Mouse (Mus musculus): Measurements from ENCODE around the gene Pid1.

DNA sequence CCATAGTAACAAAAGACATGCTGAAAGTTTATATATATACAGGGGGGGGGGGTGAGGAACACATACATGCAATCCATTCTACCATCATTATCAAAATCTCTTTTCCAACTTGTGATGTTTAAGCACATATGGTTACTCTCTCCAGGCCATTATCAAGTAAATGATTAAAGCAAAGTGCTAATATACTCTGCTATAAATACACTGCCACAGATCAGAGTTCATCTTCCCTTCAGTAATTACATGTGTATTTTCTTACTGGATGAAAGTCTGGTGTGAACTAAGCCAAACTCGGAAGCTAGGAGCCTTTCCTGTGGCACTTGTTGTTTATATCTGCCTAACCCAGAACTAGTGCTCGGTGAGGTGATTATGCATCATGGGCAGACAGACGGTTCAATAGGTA lies 3.8 kb upstream of the Pid1 start:
- no peak for TF ChIP-seq CTCF (IDR thresholded peaks at IDR 0.05)
- no peak for TF ChIP-seq EP300 (IDR thresholded peaks at IDR 0.05)

Data from lung, postnatal 0 days (tissue).